8 mouse cellular contexts compared by ENCODE assay signal in the genomic region with DNA sequence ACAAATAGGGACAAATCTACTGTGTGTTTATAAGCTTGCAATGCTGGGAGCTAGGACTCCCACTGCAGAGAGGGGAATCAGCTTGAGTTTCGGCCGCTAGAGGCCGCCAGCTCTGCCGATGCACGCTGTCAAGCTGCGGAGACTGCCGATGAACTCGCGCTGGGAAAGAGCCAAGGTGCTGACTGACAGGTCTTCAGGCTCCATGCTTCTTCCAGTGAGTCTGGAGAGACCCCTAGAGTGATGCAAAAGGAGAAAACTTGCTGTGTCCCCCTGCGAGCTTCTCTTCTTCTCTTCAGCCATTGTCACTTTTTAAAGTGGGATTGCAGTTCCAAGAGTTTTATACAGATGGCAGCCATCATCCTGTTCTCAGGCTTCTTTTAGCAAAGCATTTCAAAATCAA. TPM values are rescaled to one million over a fixed set of nuclear protein-coding genes. Genes with fewer than 3 reads are reported as not detected.
A peak's percentile ranks its signal among the peaks of the same experiment; 100 is the strongest.
DNase-seq lines count a peak whose midpoint lies in the region; ATAC-seq and TF ChIP-seq lines count a peak whose summit lies in the region.

No protein-coding gene starts in this region.

- TF ChIP-seq CTCF in testis, adult 2 months (IDR thresholded peaks at IDR 0.05; ENCODE audit: control insufficient read depth, insufficient read depth, insufficient replicate concordance, low read depth, low read length) = peak; percentile 58; the same call in 1 of the 2 replicates
- TF ChIP-seq CTCF in intestine, postnatal 0 days (IDR thresholded peaks at IDR 0.05; ENCODE audit: low read depth) = peak; percentile 95

- peak; percentile 85 for ATAC-seq in granulocyte monocyte progenitor cell, adult 5-6 weeks (replicated peaks; ENCODE audit: poor library complexity, severe bottlenecking)
- peak; percentile 42; the same call in 1 of the 2 replicates for ATAC-seq in intestine, postnatal 0 days

- intact Hi-C loops in left cerebral cortex, postnatal 36 days (cut with DNase I) = loop anchor here (5.0 kb wide), 1 partner anchor 354 kb away; no protein-coding TSS in a partner anchor

- 5% methylated on average over 10 of the region's 10 CpGs for WGBS in embryonic facial prominence, embryonic 10.5 days
- 1% methylated on average over 10 of the region's 10 CpGs for WGBS in intestine, postnatal 0 days
- 6% methylated on average over 10 of the region's 10 CpGs for WGBS in midbrain, embryonic 10.5 days

- H3K36me3 ChIP-seq in testis, adult 2 months (ENCODE audit: control insufficient read depth, insufficient read depth, low read length) = peaks cover 1% of the 10 kb centered on the region; the same call in 1 of the 2 replicates
- peaks cover 57% of the 10 kb centered on the region for H3K36me3 ChIP-seq in embryonic facial prominence, embryonic 10.5 days (replicated peaks)
- H3K36me3 ChIP-seq in intestine, postnatal 0 days (ENCODE audit: control insufficient read depth, insufficient read depth) = peaks cover 34% of the 10 kb centered on the region
- peaks cover 56% of the 10 kb centered on the region for H3K36me3 ChIP-seq in midbrain, embryonic 10.5 days

- H3K9me3 ChIP-seq in embryonic facial prominence, embryonic 10.5 days = no peaks in the 10 kb centered on the region
- H3K9me3 ChIP-seq in intestine, postnatal 0 days (ENCODE audit: control insufficient read depth) = no peaks in the 10 kb centered on the region
- H3K9me3 ChIP-seq in midbrain, embryonic 10.5 days (replicated peaks) = no peaks in the 10 kb centered on the region

- no peak for TF ChIP-seq POLR2A in testis, adult 2 months (IDR thresholded peaks at IDR 0.05; ENCODE audit: control insufficient read depth, low read depth, low read length)

- no peak overlapping the region for H3K4me3 ChIP-seq in testis, adult 2 months (ENCODE audit: control insufficient read depth, low read depth, low read length)
- H3K4me3 ChIP-seq in embryonic facial prominence, embryonic 10.5 days = peak overlapping the region; percentile 25; the same call in 1 of the 2 replicates
- no peak overlapping the region for H3K4me3 ChIP-seq in intestine, postnatal 0 days (ENCODE audit: low read depth, low read length)
- no peak overlapping the region for H3K4me3 ChIP-seq in midbrain, embryonic 10.5 days

- H3K9ac ChIP-seq in intestine, postnatal 0 days (ENCODE audit: low read depth, low read length) = no peak overlapping the region

- no peak for DNase-seq in testis, postnatal 14 days (ENCODE audit: low spot score)
- peak; percentile 76 for DNase-seq in embryonic facial prominence, embryonic 10.5 days (ENCODE audit: low spot score)
- DNase-seq in left cerebral cortex, postnatal 36 days (ENCODE audit: low spot score in 2 of 2) = peak; percentile 55 to 61
- peak; percentile 68 for DNase-seq in midbrain, embryonic 10.5 days (ENCODE audit: low spot score)
- DNase-seq in right cerebral cortex, postnatal 4 days = peak; percentile 85

- H3K4me1 ChIP-seq in testis, adult 2 months (ENCODE audit: control insufficient read depth, insufficient read depth, low read length) = no peaks in the 10 kb centered on the region
- peaks cover 11% of the 10 kb centered on the region for H3K4me1 ChIP-seq in embryonic facial prominence, embryonic 10.5 days
- H3K4me1 ChIP-seq in intestine, postnatal 0 days (replicated peaks; ENCODE audit: control insufficient read depth, insufficient read depth, low read length) = no peaks in the 10 kb centered on the region
- H3K4me1 ChIP-seq in midbrain, embryonic 10.5 days = no peaks in the 10 kb centered on the region

- H3K4me2 ChIP-seq in intestine, postnatal 0 days (replicated peaks; ENCODE audit: low read depth) = peak overlapping the region; percentile 57

- no peak overlapping the region for H3K27ac ChIP-seq in testis, adult 2 months (ENCODE audit: control insufficient read depth, insufficient read depth, low read depth, low read length)
- H3K27ac ChIP-seq in embryonic facial prominence, embryonic 10.5 days (replicated peaks) = no peak overlapping the region
- no peak overlapping the region for H3K27ac ChIP-seq in intestine, postnatal 0 days (ENCODE audit: low read depth, low read length)
- no peak overlapping the region for H3K27ac ChIP-seq in midbrain, embryonic 10.5 days (replicated peaks)

- H3K27me3 ChIP-seq in testis, adult 2 months (ENCODE audit: control insufficient read depth, insufficient read depth, low read length) = no peaks in the 10 kb centered on the region
- H3K27me3 ChIP-seq in embryonic facial prominence, embryonic 10.5 days (replicated peaks; ENCODE audit: low read depth, poor library complexity, severe bottlenecking) = no peaks in the 10 kb centered on the region
- H3K27me3 ChIP-seq in intestine, postnatal 0 days (replicated peaks; ENCODE audit: control insufficient read depth, insufficient read depth, low read length) = no peaks in the 10 kb centered on the region
- H3K27me3 ChIP-seq in midbrain, embryonic 10.5 days (ENCODE audit: low read depth, poor library complexity, severe bottlenecking) = no peaks in the 10 kb centered on the region

RNA-seq across cellular contexts. Expression of gene Mybl2, which starts 6.4 kb away (rescaled TPM):
- polyA plus RNA-seq in testis, adult 2 months (2012; rRNA removed) = 14.2 and 18.5 TPM in 2 replicates
- polyA plus RNA-seq in embryonic facial prominence, embryonic 10.5 days (2016; fragmentation: Nextera tagmentation; extraction: Ambion mirVana) = 49.8 and 54.4 TPM in 2 replicates
- total RNA-seq in granulocyte monocyte progenitor cell, adult 5-6 weeks (2014; fragmentation: Nextera tagmentation) = 60.2 and 71.5 TPM in 2 replicates
- total RNA-seq in granulocyte monocyte progenitor cell, adult 5-6 weeks (2017) = 40.6 and 42.4 TPM in 2 replicates
- 4.4 and 5.1 TPM in 2 replicates for polyA plus RNA-seq in intestine, postnatal 0 days (2015; fragmentation: Nextera tagmentation; extraction: Ambion mirVana)
- 1 to 10 TPM; 1.2 to 4.5 TPM for total RNA-seq in left cerebral cortex, postnatal 36 days (2021)
- 48.9 and 57.5 TPM in 2 replicates for polyA plus RNA-seq in midbrain, embryonic 10.5 days (2016; fragmentation: Nextera tagmentation; extraction: Ambion mirVana)

RNA-seq across cellular contexts. Expression of gene Ift52, which starts 31.0 kb away (rescaled TPM):
- 37.4 and 41.0 TPM in 2 replicates for polyA plus RNA-seq in testis, adult 2 months (2012; rRNA removed)
- polyA plus RNA-seq in embryonic facial prominence, embryonic 10.5 days (2016; fragmentation: Nextera tagmentation; extraction: Ambion mirVana) = 50.5 and 51.9 TPM in 2 replicates
- 39.4 and 42.5 TPM in 2 replicates for total RNA-seq in granulocyte monocyte progenitor cell, adult 5-6 weeks (2014; fragmentation: Nextera tagmentation)
- 19.9 and 23.8 TPM in 2 replicates for total RNA-seq in granulocyte monocyte progenitor cell, adult 5-6 weeks (2017)
- 30.0 and 36.4 TPM in 2 replicates for polyA plus RNA-seq in intestine, postnatal 0 days (2015; fragmentation: Nextera tagmentation; extraction: Ambion mirVana)
- total RNA-seq in left cerebral cortex, postnatal 36 days (2021) = 10 to 100 TPM; 30.2 to 36.1 TPM
- 56.2 and 56.4 TPM in 2 replicates for polyA plus RNA-seq in midbrain, embryonic 10.5 days (2016; fragmentation: Nextera tagmentation; extraction: Ambion mirVana)

RNA-seq across cellular contexts. Expression of gene Gtsf1l, which starts 39.5 kb away (rescaled TPM):
- 676 and 742 TPM in 2 replicates for polyA plus RNA-seq in testis, adult 2 months (2012; rRNA removed)
- 0.19 TPM in 1 of 2 replicates, not detected in the other for polyA plus RNA-seq in embryonic facial prominence, embryonic 10.5 days (2016; fragmentation: Nextera tagmentation; extraction: Ambion mirVana)
- not detected in 2 replicates for total RNA-seq in granulocyte monocyte progenitor cell, adult 5-6 weeks (2014; fragmentation: Nextera tagmentation)
- not detected in 2 replicates for total RNA-seq in granulocyte monocyte progenitor cell, adult 5-6 weeks (2017)
- not detected in 2 replicates for polyA plus RNA-seq in intestine, postnatal 0 days (2015; fragmentation: Nextera tagmentation; extraction: Ambion mirVana)
- total RNA-seq in left cerebral cortex, postnatal 36 days (2021) = not detected
- polyA plus RNA-seq in midbrain, embryonic 10.5 days (2016; fragmentation: Nextera tagmentation; extraction: Ambion mirVana) = not detected in 2 replicates

Comparison
In these comparisons a context has a peak if more than half of its experiments do, and no peak if none do; other contexts are left out.
1. RNA of gene Gtsf1l, which starts 39.5 kb away (polyA plus RNA-seq): 676 to 742 TPM in testis, adult 2 months; 0.19 TPM in embryonic facial prominence, embryonic 10.5 days, not detected in midbrain, embryonic 10.5 days and not detected in intestine, postnatal 0 days; every median in the first group is over 100 times any median in the second.